Mouse (Mus musculus): ENCODE measurements around the gene Abca6. TPM values are rescaled to one million over a fixed set of nuclear protein-coding genes. Genes with fewer than 3 reads are reported as not detected.

Gene Abca6
- total and polyA plus RNA-seq, 3 experiments = 0.25 to 0.81 (median 0.68) TPM

GRCm38 (mm10) chr11:110157059-110157458, 94.5 kb downstream of the Abca6 start:
- DNase-seq (ENCODE audit: extremely low read depth) = no peak
- no peaks in the 10 kb centered on the region for H3K27me3 ChIP-seq (replicated peaks)
- TF ChIP-seq BHLHE40 (IDR thresholded peaks at IDR 0.05; ENCODE audit: low read depth, low read length) = no peak
- no peaks in the 10 kb centered on the region for H3K79me2 ChIP-seq (replicated peaks; ENCODE audit: control insufficient read depth, extremely low read depth, insufficient read depth, poor library complexity, severe bottlenecking)
- no peak overlapping the region for H3K4me3 ChIP-seq (replicated peaks in 1 of 3; ENCODE audit: low read depth in 2 of 3, low read length in 2 of 3, poor library complexity in 1 of 3)
- in situ Hi-C loops (cut with MboI; ENCODE audit: low pct_ligation_motif_present, low pct_unique_long_range_greater_than_20kb, low sequenced_read_pairs) (no loop called here), dilution Hi-C loops (cut with MboI; ENCODE audit: extremely low pct_ligation_motif_present, extremely low pct_unique_long_range_greater_than_20kb, low sequenced_read_pairs) (no loop called here)
- no peaks in the 10 kb centered on the region for H3K4me1 ChIP-seq (ENCODE audit: control insufficient read depth in 1 of 2, insufficient read depth in 2 of 2)
- no peak overlapping the region for H3K27ac ChIP-seq (ENCODE audit: insufficient read depth, low read depth)
- no peaks in the 10 kb centered on the region for H3K9me3 ChIP-seq (replicated peaks; ENCODE audit: low read length)
- H3K9ac ChIP-seq (ENCODE audit: insufficient read depth, low read depth) = no peak overlapping the region
- H3K4me2 ChIP-seq (ENCODE audit: insufficient read depth, low read depth, poor library complexity, severe bottlenecking) = no peak overlapping the region
- no peaks in the 10 kb centered on the region for H3K36me3 ChIP-seq (replicated peaks in 1 of 2; ENCODE audit: control insufficient read depth in 1 of 2, insufficient read depth in 1 of 2, low read length in 1 of 2)

GRCm38 (mm10) chr11:110155985-110156384, 95.6 kb downstream of the Abca6 start:
- Histone ChIP-seq H3K27ac (ENCODE audit: insufficient read depth, low read depth) (no peak overlapping the region), H3K27me3 (replicated peaks) (no peaks in the 10 kb centered on the region), H3K4me3 (replicated peaks in 1 of 3; ENCODE audit: low read depth in 2 of 3, low read length in 2 of 3, poor library complexity in 1 of 3) (no peak overlapping the region), H3K36me3 (replicated peaks in 1 of 2; ENCODE audit: control insufficient read depth in 1 of 2, insufficient read depth in 1 of 2, low read length in 1 of 2) (no peaks in the 10 kb centered on the region), H3K9me3 (replicated peaks; ENCODE audit: low read length) (no peaks in the 10 kb centered on the region), H3K79me2 (replicated peaks; ENCODE audit: control insufficient read depth, extremely low read depth, insufficient read depth, poor library complexity, severe bottlenecking) (no peaks in the 10 kb centered on the region), H3K9ac (ENCODE audit: insufficient read depth, low read depth) (no peak overlapping the region), H3K4me1 (ENCODE audit: control insufficient read depth in 1 of 2, insufficient read depth in 2 of 2) (no peaks in the 10 kb centered on the region), H3K4me2 (ENCODE audit: insufficient read depth, low read depth, poor library complexity, severe bottlenecking) (no peak overlapping the region)
- in situ Hi-C loops (cut with MboI; ENCODE audit: low pct_ligation_motif_present, low pct_unique_long_range_greater_than_20kb, low sequenced_read_pairs) = no loop called here
- dilution Hi-C loops (cut with MboI; ENCODE audit: extremely low pct_ligation_motif_present, extremely low pct_unique_long_range_greater_than_20kb, low sequenced_read_pairs) = no loop called here
- no peak for DNase-seq (ENCODE audit: extremely low read depth)
- no peak for TF ChIP-seq POLR2AphosphoS2 (IDR thresholded peaks at IDR 0.05; ENCODE audit: low read depth, low read length)
- TF ChIP-seq ZMIZ1 (IDR thresholded peaks at IDR 0.05; ENCODE audit: low read depth, low read length) = no peak
- no peak for TF ChIP-seq MAFK (IDR thresholded peaks at IDR 0.05; ENCODE audit: insufficient replicate concordance, low read length)
- TF ChIP-seq ZC3H11A (IDR thresholded peaks at IDR 0.05; ENCODE audit: low read depth, low read length) = no peak
- TF ChIP-seq IRF4 (IDR thresholded peaks at IDR 0.05; ENCODE audit: low read depth, low read length) = no peak
- no peak for TF ChIP-seq KAT2A (IDR thresholded peaks at IDR 0.05; ENCODE audit: insufficient replicate concordance, low read length)
- no peak for TF ChIP-seq NRF1 (IDR thresholded peaks at IDR 0.05; ENCODE audit: low read depth, low read length)
- no peak for TF ChIP-seq TCF12 (IDR thresholded peaks at IDR 0.05; ENCODE audit: low read depth, low read length)
- no peak for TF ChIP-seq POLR2A (IDR thresholded peaks at IDR 0.05; ENCODE audit: low read depth, low read length)
- no peak for TF ChIP-seq ELF1 (IDR thresholded peaks at IDR 0.05; ENCODE audit: low read depth, low read length)
- TF ChIP-seq SMC3 (IDR thresholded peaks at IDR 0.05; ENCODE audit: low read depth, low read length) = no peak
- no peak for TF ChIP-seq MEF2A (IDR thresholded peaks at IDR 0.05; ENCODE audit: borderline replicate concordance, low read depth, low read length)
- TF ChIP-seq BHLHE40 (IDR thresholded peaks at IDR 0.05; ENCODE audit: low read depth, low read length) = no peak
- no peak for TF ChIP-seq E2F4 (IDR thresholded peaks at IDR 0.05; ENCODE audit: insufficient replicate concordance, low read depth, low read length)
- TF ChIP-seq PAX5 (IDR thresholded peaks at IDR 0.05; ENCODE audit: low read length) = no peak

DNA sequence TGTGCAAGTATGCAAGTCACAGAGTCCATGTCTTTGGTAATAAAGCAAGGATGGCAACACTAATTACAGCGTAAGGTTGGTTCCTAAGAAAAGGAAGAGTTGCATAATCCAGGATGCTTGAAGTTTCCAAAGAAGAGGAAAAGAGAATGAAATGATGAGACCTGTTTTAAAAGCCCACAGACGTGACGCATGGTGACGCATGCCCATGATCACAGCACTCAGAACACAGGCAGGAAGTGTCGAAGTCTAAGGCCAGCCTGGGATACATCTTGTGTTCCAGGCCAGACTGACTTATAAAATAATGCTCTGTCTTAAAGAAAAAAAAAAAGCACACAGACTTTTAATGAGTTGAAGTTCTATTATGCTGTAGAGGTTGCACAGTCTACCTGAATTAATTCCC, 103.9 kb downstream of the Abca6 start:
- no peak overlapping the region for H3K27ac ChIP-seq (ENCODE audit: insufficient read depth, low read depth)
- H3K4me3 ChIP-seq (replicated peaks in 1 of 3; ENCODE audit: low read depth in 2 of 3, low read length in 2 of 3, poor library complexity in 1 of 3) = no peak overlapping the region
- dilution Hi-C loops (cut with MboI; ENCODE audit: extremely low pct_ligation_motif_present, extremely low pct_unique_long_range_greater_than_20kb, low sequenced_read_pairs) = no loop called here
- no peaks in the 10 kb centered on the region for H3K36me3 ChIP-seq (replicated peaks in 1 of 2; ENCODE audit: control insufficient read depth in 1 of 2, insufficient read depth in 1 of 2, low read length in 1 of 2)
- no peak overlapping the region for H3K4me2 ChIP-seq (ENCODE audit: insufficient read depth, low read depth, poor library complexity, severe bottlenecking)
- TF ChIP-seq CHD1 (IDR thresholded peaks at IDR 0.05; ENCODE audit: low read depth, low read length) (no peak), E2F4 (IDR thresholded peaks at IDR 0.05; ENCODE audit: insufficient replicate concordance, low read depth, low read length) (no peak), NRF1 (IDR thresholded peaks at IDR 0.05; ENCODE audit: low read depth, low read length) (no peak), RCOR1 (conservative IDR thresholded peaks at IDR 0.05; ENCODE audit: low read depth, low read length) (no peak), POLR2A (IDR thresholded peaks at IDR 0.05; ENCODE audit: low read depth, low read length) (no peak)
- H3K9ac ChIP-seq (ENCODE audit: insufficient read depth, low read depth) = no peak overlapping the region
- peaks cover 4 to 15% of the 10 kb centered on the region in 2 experiments; a peak in 3 of 4 replicates for H3K4me1 ChIP-seq (ENCODE audit: control insufficient read depth in 1 of 2, insufficient read depth in 2 of 2)
- in situ Hi-C loops (cut with MboI; ENCODE audit: low pct_ligation_motif_present, low pct_unique_long_range_greater_than_20kb, low sequenced_read_pairs) = no loop called here
- H3K27me3 ChIP-seq (replicated peaks) = no peaks in the 10 kb centered on the region
- H3K9me3 ChIP-seq (replicated peaks; ENCODE audit: low read length) = no peaks in the 10 kb centered on the region
- no peak for DNase-seq (ENCODE audit: extremely low read depth)
- no peaks in the 10 kb centered on the region for H3K79me2 ChIP-seq (replicated peaks; ENCODE audit: control insufficient read depth, extremely low read depth, insufficient read depth, poor library complexity, severe bottlenecking)
